Mouse (Mus musculus): ENCODE data around the gene Agpat3. TPM values are rescaled to one million over a fixed set of nuclear protein-coding genes. Genes with fewer than 3 reads are reported as not detected.
A peak's percentile ranks its signal among the peaks of the same experiment; 100 is the strongest.

The Agpat3 gene
- total and polyA plus RNA-seq, 3 experiments: 0.07 TPM; not detected in 2

GRCm38 (mm10) chr10:78323214-78323880, 28.9 kb downstream of the Agpat3 start:
- H3K4me1 ChIP-seq (ENCODE audit: control insufficient read depth in 1 of 2, insufficient read depth in 2 of 2, low read length in 2 of 2): no peaks in the 10 kb centered on the region
- no peak overlapping the region for H3K27ac ChIP-seq (ENCODE audit: control insufficient read depth, low read depth, low read length)
- no peaks in the 10 kb centered on the region for H3K79me2 ChIP-seq (ENCODE audit: control insufficient read depth, insufficient read depth, low read length, poor library complexity)
- no peak for TF ChIP-seq GABPA (IDR thresholded peaks at IDR 0.05; ENCODE audit: low read depth, low read length)
- TF ChIP-seq MAZ (IDR thresholded peaks at IDR 0.05; ENCODE audit: low read depth, low read length): no peak
- no peak for TF ChIP-seq NRF1 (IDR thresholded peaks at IDR 0.05; ENCODE audit: insufficient read depth, low read depth, low read length, poor library complexity, severe bottlenecking)
- H3K4me3 ChIP-seq (ENCODE audit: control insufficient read depth in 1 of 2, insufficient read depth in 1 of 2, low read depth in 2 of 2, low read length in 2 of 2): no peak overlapping the region
- no peak overlapping the region for H3K9ac ChIP-seq (ENCODE audit: control insufficient read depth, low read depth, low read length, poor library complexity, severe bottlenecking)
- H3K36me3 ChIP-seq (ENCODE audit: control insufficient read depth in 1 of 2, insufficient read depth in 2 of 2, low read length in 2 of 2): no peaks in the 10 kb centered on the region
- no peak for DNase-seq (ENCODE audit: low read depth, low spot score)
- H3K27me3 ChIP-seq (ENCODE audit: control insufficient read depth in 1 of 2, insufficient read depth in 2 of 2, low read length in 2 of 2): peaks cover 1 to 4% of the 10 kb centered on the region in 2 experiments
- H3K9me3 ChIP-seq (replicated peaks; ENCODE audit: insufficient read depth, low read length): no peaks in the 10 kb centered on the region

DNA sequence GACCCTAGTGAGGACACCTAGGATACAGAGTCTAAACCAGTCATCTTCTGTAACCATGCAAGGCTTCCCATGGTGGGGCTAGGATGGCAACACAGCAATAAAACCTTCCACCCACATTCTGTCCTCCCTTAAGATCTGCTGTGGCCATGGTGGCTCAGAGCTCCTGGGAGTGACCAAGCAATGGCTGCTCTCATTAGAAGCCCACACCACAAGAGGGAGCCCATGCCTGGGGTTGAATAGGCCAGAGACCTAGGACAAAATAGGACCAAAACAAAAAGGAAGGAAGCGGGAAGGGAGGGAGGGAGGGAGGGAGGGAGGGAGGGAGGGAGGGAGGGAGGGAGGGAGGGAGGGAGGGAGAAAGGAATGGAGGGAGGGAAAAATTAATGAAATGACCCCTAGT, 29.5 kb downstream of the Agpat3 start:
- peak; percentile 7 for DNase-seq (ENCODE audit: low read depth, low spot score)
- Histone ChIP-seq H3K9ac (ENCODE audit: control insufficient read depth, low read depth, low read length, poor library complexity, severe bottlenecking) (no peak overlapping the region), H3K4me1 (ENCODE audit: control insufficient read depth in 1 of 2, insufficient read depth in 2 of 2, low read length in 2 of 2) (no peaks in the 10 kb centered on the region), H3K27me3 (ENCODE audit: control insufficient read depth in 1 of 2, insufficient read depth in 2 of 2, low read length in 2 of 2) (peaks cover 1 to 4% of the 10 kb centered on the region in 2 experiments; a peak in 3 of 4 replicates), H3K27ac (ENCODE audit: control insufficient read depth, low read depth, low read length) (no peak overlapping the region), H3K79me2 (ENCODE audit: control insufficient read depth, insufficient read depth, low read length, poor library complexity) (no peaks in the 10 kb centered on the region), H3K4me3 (ENCODE audit: control insufficient read depth in 1 of 2, insufficient read depth in 1 of 2, low read depth in 2 of 2, low read length in 2 of 2) (no peak overlapping the region), H3K36me3 (ENCODE audit: control insufficient read depth in 1 of 2, insufficient read depth in 2 of 2, low read length in 2 of 2) (no peaks in the 10 kb centered on the region), H3K9me3 (replicated peaks; ENCODE audit: insufficient read depth, low read length) (no peaks in the 10 kb centered on the region)
- TF ChIP-seq POLR2AphosphoS2 (IDR thresholded peaks at IDR 0.05; ENCODE audit: low read length): no peak
- TF ChIP-seq CTCF (IDR thresholded peaks at IDR 0.05 in 2 of 3, conservative IDR thresholded peaks at IDR 0.05 in 1 of 3; ENCODE audit: control insufficient read depth in 1 of 3, insufficient read depth in 1 of 3, low read depth in 2 of 3, low read length in 3 of 3, poor library complexity in 1 of 3, severe bottlenecking in 1 of 3): peak in 2 of 3 experiments; percentile 10 to 33; a peak in 2 of 6 replicates
- TF ChIP-seq RAD21 (IDR thresholded peaks at IDR 0.05; ENCODE audit: low read depth, low read length): peak; percentile 15
- no peak for TF ChIP-seq E2F4 (IDR thresholded peaks at IDR 0.05; ENCODE audit: borderline replicate concordance, low read depth, low read length)
- no peak for TF ChIP-seq MYC (IDR thresholded peaks at IDR 0.05; ENCODE audit: low read depth, low read length)
- TF ChIP-seq JUND (IDR thresholded peaks at IDR 0.05; ENCODE audit: low read depth, low read length): no peak
- TF ChIP-seq SMC3 (IDR thresholded peaks at IDR 0.05; ENCODE audit: low read depth, low read length): peak; percentile 32

GRCm38 (mm10) chr10:78321133-78321757, 31.0 kb downstream of the Agpat3 start:
- no peak overlapping the region for H3K27ac ChIP-seq (ENCODE audit: control insufficient read depth, low read depth, low read length)
- H3K36me3 ChIP-seq (ENCODE audit: control insufficient read depth in 1 of 2, insufficient read depth in 2 of 2, low read length in 2 of 2): no peaks in the 10 kb centered on the region
- no peak overlapping the region for H3K4me3 ChIP-seq (ENCODE audit: control insufficient read depth in 1 of 2, insufficient read depth in 1 of 2, low read depth in 2 of 2, low read length in 2 of 2)

More at GRCm38 (mm10) chr10:78321133-78321757, 31.0 kb downstream of the Agpat3 start:
- TF ChIP-seq NELFE (IDR thresholded peaks at IDR 0.05; ENCODE audit: low read depth, low read length) (no peak), JUND (IDR thresholded peaks at IDR 0.05; ENCODE audit: low read depth, low read length) (no peak), USF2 (IDR thresholded peaks at IDR 0.05; ENCODE audit: borderline replicate concordance in 1 of 2, insufficient read depth in 1 of 2, low read depth in 1 of 2, low read length in 2 of 2) (no peak), HCFC1 (IDR thresholded peaks at IDR 0.05; ENCODE audit: low read depth, low read length) (no peak), UBTF (IDR thresholded peaks at IDR 0.05; ENCODE audit: borderline replicate concordance, insufficient read depth, low read depth, low read length) (no peak)
- peaks cover 1 to 7% of the 10 kb centered on the region in 2 experiments for H3K27me3 ChIP-seq (ENCODE audit: control insufficient read depth in 1 of 2, insufficient read depth in 2 of 2, low read length in 2 of 2)
- no peak for DNase-seq (ENCODE audit: low read depth, low spot score)
- no peaks in the 10 kb centered on the region for H3K79me2 ChIP-seq (ENCODE audit: control insufficient read depth, insufficient read depth, low read length, poor library complexity)
- H3K9me3 ChIP-seq (replicated peaks; ENCODE audit: insufficient read depth, low read length): no peaks in the 10 kb centered on the region
- no peaks in the 10 kb centered on the region for H3K4me1 ChIP-seq (ENCODE audit: control insufficient read depth in 1 of 2, insufficient read depth in 2 of 2, low read length in 2 of 2)
- H3K9ac ChIP-seq (ENCODE audit: control insufficient read depth, low read depth, low read length, poor library complexity, severe bottlenecking): no peak overlapping the region

Data from MEL (cell line).